Mouse (Mus musculus) MEL (cell line): ENCODE results near the gene Slit1. TPM values are rescaled to one million over a fixed set of nuclear protein-coding genes. Genes with fewer than 3 reads are reported as not detected.

Experiments
- DNase-seq: peaks from one replicate; pipeline ENCODE4 v3.0.0; 2011; ENCODE audit warnings: low read depth, low spot score
- H3K27ac ChIP-seq: 2 replicates; pipeline ENCODE4 v1.5.1; 2012; ENCODE audit warnings: low read depth, mild to moderate bottlenecking, control low read depth, low read length, moderate library complexity; ENCODE audit not compliant: control insufficient read depth
- H3K27me3 ChIP-seq, 2 experiments: fragments of 150-350 bp in 1 of 2; sonication (generic) in 1 of 2; 2 replicates each; pipeline ENCODE4 v1.6.1; 2012; ENCODE audit warnings: low read length in 2 of 2, mild to moderate bottlenecking in 2 of 2, improper control_type of control experiment in 1 of 2, moderate library complexity in 1 of 2; ENCODE audit not compliant: insufficient read depth in 2 of 2, control insufficient read depth in 1 of 2
- H3K36me3 ChIP-seq, 2 experiments: 2 replicates each; pipeline ENCODE4 v1.6.1; 2012 to 2014; ENCODE audit warnings: low read length in 2 of 2, improper control_type of control experiment in 1 of 2, inconsistent platforms in 1 of 2, mild to moderate bottlenecking in 1 of 2; ENCODE audit not compliant: insufficient read depth in 2 of 2, control insufficient read depth in 1 of 2
- H3K4me1 ChIP-seq, 2 experiments: fragments of 150-350 bp in 1 of 2; sonication (generic) in 1 of 2; 2 replicates each; pipeline ENCODE4 v1.6.1; 2012; ENCODE audit warnings: low read length in 2 of 2, improper control_type of control experiment in 1 of 2, mild to moderate bottlenecking in 1 of 2; ENCODE audit not compliant: insufficient read depth in 2 of 2, control insufficient read depth in 1 of 2
- H3K4me3 ChIP-seq, 2 experiments: fragments of 150-350 bp in 1 of 2; sonication (generic) in 1 of 2; 2 replicates each; pipeline ENCODE4 v1.5.1; 2012; ENCODE audit warnings: low read depth in 2 of 2, low read length in 2 of 2, mild to moderate bottlenecking in 2 of 2, moderate library complexity in 2 of 2, control low read depth in 1 of 2, improper control_type of control experiment in 1 of 2; ENCODE audit not compliant: control insufficient read depth in 1 of 2, insufficient read depth in 1 of 2
- H3K79me2 ChIP-seq: 2 replicates; pipeline ENCODE4 v1.6.1; 2012; ENCODE audit warnings: mild to moderate bottlenecking, low read length, moderate library complexity; ENCODE audit not compliant: control insufficient read depth, poor library complexity, insufficient read depth
- H3K9ac ChIP-seq: 2 replicates; pipeline ENCODE4 v1.6.1; 2012; ENCODE audit warnings: low read depth, mild to moderate bottlenecking, control low read depth, low read length, moderate library complexity; ENCODE audit not compliant: control insufficient read depth, poor library complexity, severe bottlenecking
- H3K9me3 ChIP-seq: fragments of 150-350 bp; sonication (generic); replicated peaks from 2 replicates; pipeline ENCODE4 v1.6.1; 2012; ENCODE audit warnings: mild to moderate bottlenecking, low read length, improper control_type of control experiment, moderate library complexity; ENCODE audit not compliant: insufficient read depth
- CHD2 ChIP-seq: IDR thresholded peaks from 2 replicates; pipeline ENCODE4 v1.6.1; 2011; ENCODE audit warnings: low read length, improper control_type of control experiment
- ELF1 ChIP-seq: IDR thresholded peaks from 2 replicates; pipeline ENCODE4 v1.6.1; 2014; ENCODE audit warnings: low read depth, mild to moderate bottlenecking, inconsistent platforms, low read length, improper control_type of control experiment, moderate library complexity
- JUND ChIP-seq: IDR thresholded peaks from 2 replicates; pipeline ENCODE4 v1.6.1; 2011; ENCODE audit warnings: low read depth, mild to moderate bottlenecking, improper control_type of control experiment, low read length
- MAFK ChIP-seq: IDR thresholded peaks from 2 replicates; pipeline ENCODE4 v1.6.1; 2011; ENCODE audit warnings: low read depth, mild to moderate bottlenecking, low read length, improper control_type of control experiment, borderline replicate concordance
- MAX ChIP-seq: IDR thresholded peaks from 2 replicates; pipeline ENCODE4 v1.6.1; 2011; ENCODE audit warnings: low read length, improper control_type of control experiment
- MXI1 ChIP-seq: IDR thresholded peaks from 2 replicates; pipeline ENCODE4 v1.6.1; 2011; ENCODE audit warnings: mild to moderate bottlenecking, low read depth, low read length, improper control_type of control experiment
- MYC ChIP-seq: IDR thresholded peaks from 2 replicates; pipeline ENCODE4 v1.6.1; 2011; ENCODE audit warnings: low read depth, mild to moderate bottlenecking, low read length, improper control_type of control experiment, moderate library complexity
- NELFE ChIP-seq: IDR thresholded peaks from 2 replicates; pipeline ENCODE4 v1.6.1; 2011; ENCODE audit warnings: low read depth, low read length, improper control_type of control experiment
- SIN3A ChIP-seq: IDR thresholded peaks from 2 replicates; pipeline ENCODE4 v1.6.1; 2012; ENCODE audit warnings: low read length, improper control_type of control experiment, inconsistent platforms
- SMC3 ChIP-seq: IDR thresholded peaks from 2 replicates; pipeline ENCODE4 v1.6.1; 2011; ENCODE audit warnings: low read depth, low read length, improper control_type of control experiment
- TBP ChIP-seq: IDR thresholded peaks from 2 replicates; pipeline ENCODE4 v1.8.0; 2011; ENCODE audit warnings: low read depth, low read length, improper control_type of control experiment
- UBTF ChIP-seq: IDR thresholded peaks from 2 replicates; pipeline ENCODE4 v1.6.1; 2012; ENCODE audit warnings: low read depth, mild to moderate bottlenecking, inconsistent platforms, low read length, improper control_type of control experiment, moderate library complexity, borderline replicate concordance; ENCODE audit not compliant: insufficient read depth
- USF1 ChIP-seq: IDR thresholded peaks from 2 replicates; pipeline ENCODE4 v1.6.1; 2014; ENCODE audit warnings: low read depth, mild to moderate bottlenecking, inconsistent platforms, low read length, improper control_type of control experiment, moderate library complexity
- ZC3H11A ChIP-seq: IDR thresholded peaks from 2 replicates; pipeline ENCODE4 v1.6.1; 2012; ENCODE audit warnings: low read depth, mild to moderate bottlenecking, inconsistent platforms, low read length, improper control_type of control experiment
- ZNF384 ChIP-seq: IDR thresholded peaks from 2 replicates; pipeline ENCODE4 v1.6.1; 2012; ENCODE audit warnings: low read depth, mild to moderate bottlenecking, inconsistent platforms, low read length, improper control_type of control experiment
- polyA plus RNA-seq, 2 experiments: library from polyadenylated mRNA; stranded (reverse) in 1 of 2; unstranded in 1 of 2; fragments of >175 nt in 1 of 2; fragments of >200 nt in 1 of 2; gene quantifications; 2 replicates each; pipeline versions ENCODE4 v1.2.1 to v1.2.4; 2012; ENCODE audit warnings: low replicate concordance in 2 of 2, low read depth in 1 of 2; ENCODE audit not compliant: insufficient read length in 2 of 2, insufficient read depth in 1 of 2, missing spikeins in 1 of 2
- total RNA-seq: library from RNA; depleted of rRNA; stranded (reverse); fragments of 300-350 nt; gene quantifications from 2 replicates; pipeline ENCODE4 v1.2.3, GENCODE M21; 2012

Slit1 gene
- total and polyA plus RNA-seq, 3 experiments: 0.04 TPM; not detected in 1

GRCm38 (mm10) chr19:41714431-41714917 lies 29.0 kb downstream of the Slit1 start:
- no peak overlapping the region for H3K9ac ChIP-seq
- H3K27me3 ChIP-seq: peaks cover 3 to 4% of the 10 kb centered on the region in 2 experiments; a peak in 3 of 4 replicates
- no peak overlapping the region for H3K4me3 ChIP-seq
- no peak for TF ChIP-seq CHD2
- TF ChIP-seq USF1: no peak
- no peak for TF ChIP-seq ZNF384
- H3K27ac ChIP-seq: no peak overlapping the region
- H3K79me2 ChIP-seq: no peaks in the 10 kb centered on the region
- no peaks in the 10 kb centered on the region for H3K9me3 ChIP-seq
- H3K36me3 ChIP-seq: no peaks in the 10 kb centered on the region
- DNase-seq: no peak
- H3K4me1 ChIP-seq: no peaks in the 10 kb centered on the region

- peaks cover 3 to 4% of the 10 kb centered on the region in 2 experiments; a peak in 3 of 4 replicates for H3K27me3 ChIP-seq
- no peaks in the 10 kb centered on the region for H3K36me3 ChIP-seq
Measured at GRCm38 (mm10) chr19:41712829-41713228, 30.6 kb downstream of the Slit1 start.

GRCm38 (mm10) chr19:41711665-41712064 lies 31.8 kb downstream of the Slit1 start:
- TF ChIP-seq MAFK (no peak), SMC3 (no peak), UBTF (no peak), MAX (no peak), SIN3A (no peak)
- Histone ChIP-seq H3K4me3 (no peak overlapping the region), H3K27me3 (peaks cover 3 to 4% of the 10 kb centered on the region in 2 experiments; a peak in 3 of 4 replicates), H3K9ac (no peak overlapping the region), H3K9me3 (no peaks in the 10 kb centered on the region), H3K27ac (no peak overlapping the region), H3K4me1 (no peaks in the 10 kb centered on the region), H3K36me3 (no peaks in the 10 kb centered on the region), H3K79me2 (no peaks in the 10 kb centered on the region)
- no peak for DNase-seq

More at GRCm38 (mm10) chr19:41712829-41713228, 30.6 kb downstream of the Slit1 start:
- H3K27ac ChIP-seq: no peak overlapping the region
- H3K79me2 ChIP-seq: no peaks in the 10 kb centered on the region
- TF ChIP-seq ZC3H11A: no peak
- TF ChIP-seq USF1: no peak
- no peak for TF ChIP-seq TBP
- no peak for TF ChIP-seq MYC
- no peak for TF ChIP-seq SIN3A
- no peak for TF ChIP-seq MXI1
- no peak for TF ChIP-seq NELFE
- TF ChIP-seq JUND: no peak
- TF ChIP-seq ELF1: no peak
- no peaks in the 10 kb centered on the region for H3K4me1 ChIP-seq
- no peaks in the 10 kb centered on the region for H3K9me3 ChIP-seq
- DNase-seq: no peak
- H3K4me3 ChIP-seq: no peak overlapping the region
- H3K9ac ChIP-seq: no peak overlapping the region
